In genomic region chr14:54741721-54742120, GRCm38 (mm10) we compare ENCODE assay signal across 25 mouse cellular contexts. TPM values are rescaled to one million over a fixed set of nuclear protein-coding genes. Genes with fewer than 3 reads are reported as not detected.
DNase-seq lines count a peak whose midpoint lies in the region; ATAC-seq and TF ChIP-seq lines count a peak whose summit lies in the region.
"Had no signal": no experiment of that assay in that cellular context is flagged by ENCODE, and none has a peak within 500 bp of the region (broad histone marks: within the 10 kb centered on the region; RNA-seq: fewer than 3 reads in every experiment).

No protein-coding gene starts in this region.

- H3K36me3 ChIP-seq in kidney, postnatal 0 days (ENCODE audit: insufficient read depth, low read length), result no peaks in the 10 kb centered on the region
- H3K36me3 ChIP-seq in kidney, embryonic 14.5 days (ENCODE audit: control insufficient read depth, insufficient read depth, low read length), result no peaks in the 10 kb centered on the region
- peaks cover 8% of the 10 kb centered on the region for H3K36me3 ChIP-seq in intestine, postnatal 0 days (ENCODE audit: control insufficient read depth, insufficient read depth)
- H3K36me3 ChIP-seq: embryonic facial prominence, embryonic 13.5 days; forebrain, embryonic 12.5 days; heart, embryonic 10.5 days; hindbrain, embryonic 12.5 days had no signal

- H3K9ac ChIP-seq in kidney, postnatal 0 days (ENCODE audit: low read depth, low read length), result no peak overlapping the region
- no peak overlapping the region for H3K9ac ChIP-seq in kidney, embryonic 14.5 days (ENCODE audit: low read depth, low read length)
- H3K9ac ChIP-seq in intestine, postnatal 0 days (ENCODE audit: low read depth, low read length), result no peak overlapping the region
- H3K9ac ChIP-seq: embryonic facial prominence, embryonic 13.5 days; forebrain, embryonic 12.5 days; hindbrain, embryonic 12.5 days had no signal

- H3K9me3 ChIP-seq in kidney, postnatal 0 days (replicated peaks; ENCODE audit: low read length), result no peaks in the 10 kb centered on the region
- H3K9me3 ChIP-seq in kidney, embryonic 14.5 days (ENCODE audit: control insufficient read depth, low read length), result no peaks in the 10 kb centered on the region
- H3K9me3 ChIP-seq in intestine, postnatal 0 days (ENCODE audit: control insufficient read depth), result no peaks in the 10 kb centered on the region
- H3K9me3 ChIP-seq: embryonic facial prominence, embryonic 13.5 days; forebrain, embryonic 12.5 days; heart, embryonic 10.5 days; hindbrain, embryonic 12.5 days had no signal

- TF ChIP-seq CTCF in kidney, postnatal 0 days (IDR thresholded peaks at IDR 0.05; ENCODE audit: low read depth), result no peak
- no peak for TF ChIP-seq CTCF in intestine, postnatal 0 days (IDR thresholded peaks at IDR 0.05; ENCODE audit: low read depth)

- no peaks in the 10 kb centered on the region; the same call in 1 of the 2 replicates for H3K4me1 ChIP-seq in kidney, postnatal 0 days (replicated peaks; ENCODE audit: insufficient read depth, low read length)
- H3K4me1 ChIP-seq in kidney, embryonic 14.5 days (ENCODE audit: control insufficient read depth, insufficient read depth, low read length), result peaks cover 4% of the 10 kb centered on the region; the same call in 1 of the 2 replicates
- H3K4me1 ChIP-seq in intestine, postnatal 0 days (replicated peaks; ENCODE audit: control insufficient read depth, insufficient read depth, low read length), result peaks cover 11% of the 10 kb centered on the region
- H3K4me1 ChIP-seq: hindbrain, embryonic 12.5 days had no signal

- ATAC-seq in kidney, postnatal 0 days (replicated peaks; ENCODE audit: low FRiP score, low read depth), result no peak
- ATAC-seq in kidney, embryonic 14.5 days (ENCODE audit: low FRiP score, low TSS enrichment), result no peak
- ATAC-seq in intestine, postnatal 0 days, result no peak
- ATAC-seq in megakaryocyte progenitor cell, adult 5-6 weeks (replicated peaks; ENCODE audit: poor library complexity), result no peak
- ATAC-seq: forebrain, embryonic 16.5 days; hindbrain, embryonic 16.5 days; inflammation-experienced regulatory T-cells, adult 6 months had no signal

- H3K27ac ChIP-seq in kidney, postnatal 0 days, result 0 out of 2 replicates have a peak overlapping the region, but pooled peaks have one; percentile 19
- H3K27ac ChIP-seq in kidney, embryonic 14.5 days (ENCODE audit: low read depth, low read length), result no peak overlapping the region
- 0 out of 2 replicates have a peak overlapping the region, but pooled peaks have one; percentile 46 for H3K27ac ChIP-seq in intestine, postnatal 0 days (ENCODE audit: low read depth, low read length)
- H3K27ac ChIP-seq: embryonic facial prominence, embryonic 13.5 days; forebrain, embryonic 12.5 days; heart, embryonic 10.5 days; hindbrain, embryonic 12.5 days had no signal

- WGBS in kidney, postnatal 0 days, result 83% methylated on average over 6 of the region's 6 CpGs
- 87% methylated on average over 6 of the region's 6 CpGs for WGBS in kidney, embryonic 14.5 days
- WGBS in intestine, postnatal 0 days, result 52% methylated on average over 6 of the region's 6 CpGs

- DNase-seq in heart, adult 11 months, result peak; percentile 57
- DNase-seq in heart, adult 8-10 months (ENCODE audit: low spot score), result no peak
- no peak for DNase-seq in kidney, postnatal 0 days (ENCODE audit: low spot score)
- DNase-seq in cerebellum, adult 8-10 months, result no peak
- DNase-seq: cerebellum, adult 11 months; cerebellum, adult 9-10 months; cerebellum, postnatal 25 days; heart, postnatal 10 days; heart, postnatal 4 days had no signal

- no peaks in the 10 kb centered on the region for H3K27me3 ChIP-seq in kidney, postnatal 0 days (ENCODE audit: insufficient read depth, low read length)
- H3K27me3 ChIP-seq in kidney, embryonic 14.5 days (ENCODE audit: control insufficient read depth, insufficient read depth, low read length), result no peaks in the 10 kb centered on the region
- no peaks in the 10 kb centered on the region for H3K27me3 ChIP-seq in intestine, postnatal 0 days (replicated peaks; ENCODE audit: control insufficient read depth, insufficient read depth, low read length)
- H3K27me3 ChIP-seq: embryonic facial prominence, embryonic 13.5 days; hindbrain, embryonic 12.5 days had no signal

- no peak overlapping the region for H3K4me2 ChIP-seq in kidney, postnatal 0 days (ENCODE audit: low read length)
- no peak overlapping the region for H3K4me2 ChIP-seq in kidney, embryonic 14.5 days (replicated peaks; ENCODE audit: low read depth, low read length)
- H3K4me2 ChIP-seq in intestine, postnatal 0 days (replicated peaks; ENCODE audit: low read depth), result no peak overlapping the region
- H3K4me2 ChIP-seq: embryonic facial prominence, embryonic 13.5 days; forebrain, embryonic 12.5 days; hindbrain, embryonic 12.5 days had no signal

- H3K4me3 ChIP-seq in kidney, postnatal 0 days (replicated peaks; ENCODE audit: low read depth, low read length), result no peak overlapping the region
- H3K4me3 ChIP-seq in kidney, embryonic 14.5 days (ENCODE audit: low read length), result no peak overlapping the region
- H3K4me3 ChIP-seq in intestine, postnatal 0 days (ENCODE audit: low read depth, low read length), result no peak overlapping the region
- H3K4me3 ChIP-seq: embryonic facial prominence, embryonic 13.5 days; forebrain, embryonic 12.5 days; heart, embryonic 10.5 days; hindbrain, embryonic 12.5 days had no signal

RNA-seq across cellular contexts. Expression of gene Cebpe, which starts 29.7 kb away (rescaled TPM):
- total RNA-seq in heart, adult 8-10 months (2022), result not detected
- not detected in 2 replicates for polyA plus RNA-seq in kidney, postnatal 0 days (2015; fragmentation: Nextera tagmentation; extraction: Ambion mirVana)
- polyA plus RNA-seq in kidney, embryonic 14.5 days (2014; fragmentation: Nextera tagmentation; extraction: Ambion mirVana), result not detected in 2 replicates
- not detected in 2 replicates for polyA plus RNA-seq in intestine, postnatal 0 days (2015; fragmentation: Nextera tagmentation; extraction: Ambion mirVana)
- 24.2 and 33.5 TPM in 2 replicates for total RNA-seq in megakaryocyte progenitor cell, adult 5-6 weeks (2015)
- 52.6 and 82.0 TPM in 2 replicates for total RNA-seq in megakaryocyte progenitor cell, adult 5-6 weeks (2017)
- total RNA-seq: adrenal gland, postnatal 36 days; ES-E14; gastrocnemius, postnatal 25 days; heart, postnatal 10 days; heart, postnatal 4 days had no signal
- polyA plus RNA-seq: embryonic facial prominence, embryonic 13.5 days; forebrain, embryonic 12.5 days; forebrain, embryonic 16.5 days; frontal cortex, adult 2 months; heart, embryonic 10.5 days; heart, embryonic 14.5 days; hindbrain, embryonic 12.5 days; hindbrain, embryonic 16.5 days; inflammation-experienced regulatory T-cells, adult 6 months had no signal

RNA-seq across cellular contexts. Expression of gene Slc7a8, which starts 40.0 kb away (rescaled TPM):
- total RNA-seq in heart, adult 8-10 months (2022), result 1 to 10 TPM; 1.5 to 2.3 (median 2.0) TPM
- 25.4 and 25.7 TPM in 2 replicates for polyA plus RNA-seq in kidney, postnatal 0 days (2015; fragmentation: Nextera tagmentation; extraction: Ambion mirVana)
- polyA plus RNA-seq in kidney, embryonic 14.5 days (2014; fragmentation: Nextera tagmentation; extraction: Ambion mirVana), result 5.8 and 12.1 TPM in 2 replicates
- 34.2 and 36.9 TPM in 2 replicates for polyA plus RNA-seq in intestine, postnatal 0 days (2015; fragmentation: Nextera tagmentation; extraction: Ambion mirVana)
- total RNA-seq in megakaryocyte progenitor cell, adult 5-6 weeks (2015), result 4.7 and 7.7 TPM in 2 replicates
- total RNA-seq in megakaryocyte progenitor cell, adult 5-6 weeks (2017), result 1.4 and 2.0 TPM in 2 replicates

RNA-seq across cellular contexts. Expression of gene Gm29776, which starts 43.1 kb away (rescaled TPM):
- not detected for total RNA-seq in heart, adult 8-10 months (2022)
- 0.07 TPM in 1 of 2 replicates, not detected in the other for polyA plus RNA-seq in kidney, postnatal 0 days (2015; fragmentation: Nextera tagmentation; extraction: Ambion mirVana)
- polyA plus RNA-seq in kidney, embryonic 14.5 days (2014; fragmentation: Nextera tagmentation; extraction: Ambion mirVana), result 0.08 and 0.16 TPM in 2 replicates
- polyA plus RNA-seq in intestine, postnatal 0 days (2015; fragmentation: Nextera tagmentation; extraction: Ambion mirVana), result 0.09 TPM in 1 of 2 replicates, not detected in the other
- total RNA-seq in megakaryocyte progenitor cell, adult 5-6 weeks (2015), result 0.12 TPM in 1 of 2 replicates, not detected in the other
- not detected in 2 replicates for total RNA-seq in megakaryocyte progenitor cell, adult 5-6 weeks (2017)
- total RNA-seq: gastrocnemius, postnatal 25 days; granulocyte monocyte progenitor cell, adult 5-6 weeks had no signal
- polyA plus RNA-seq: forebrain, embryonic 12.5 days had no signal

RNA-seq across cellular contexts. Expression of gene Acin1, which starts 55.0 kb away (rescaled TPM):
- total RNA-seq in heart, adult 8-10 months (2022), result 10 to 100 TPM; 63.8 to 81.1 (median 74.3) TPM
- polyA plus RNA-seq in kidney, postnatal 0 days (2015; fragmentation: Nextera tagmentation; extraction: Ambion mirVana), result 86.7 and 90.1 TPM in 2 replicates
- polyA plus RNA-seq in kidney, embryonic 14.5 days (2014; fragmentation: Nextera tagmentation; extraction: Ambion mirVana), result 161 and 169 TPM in 2 replicates
- 49.9 and 57.4 TPM in 2 replicates for polyA plus RNA-seq in intestine, postnatal 0 days (2015; fragmentation: Nextera tagmentation; extraction: Ambion mirVana)
- 170 and 177 TPM in 2 replicates for total RNA-seq in megakaryocyte progenitor cell, adult 5-6 weeks (2015)
- total RNA-seq in megakaryocyte progenitor cell, adult 5-6 weeks (2017), result 223 and 235 TPM in 2 replicates

RNA-seq across cellular contexts. Expression of gene 1700123O20Rik, which starts 55.7 kb away (rescaled TPM):
- total RNA-seq in heart, adult 8-10 months (2022), result 10 to 100 TPM; 12.9 to 15.3 (median 13.3) TPM
- 102 TPM in 2 replicates for polyA plus RNA-seq in kidney, postnatal 0 days (2015; fragmentation: Nextera tagmentation; extraction: Ambion mirVana)
- polyA plus RNA-seq in kidney, embryonic 14.5 days (2014; fragmentation: Nextera tagmentation; extraction: Ambion mirVana), result 89.8 and 110 TPM in 2 replicates
- polyA plus RNA-seq in intestine, postnatal 0 days (2015; fragmentation: Nextera tagmentation; extraction: Ambion mirVana), result 75.5 and 76.8 TPM in 2 replicates
- 75.7 and 80.2 TPM in 2 replicates for total RNA-seq in megakaryocyte progenitor cell, adult 5-6 weeks (2015)
- 47.3 and 52.3 TPM in 2 replicates for total RNA-seq in megakaryocyte progenitor cell, adult 5-6 weeks (2017)
